Mouse (Mus musculus): ENCODE measurements around the gene Pef1. TPM values are rescaled to one million over a fixed set of nuclear protein-coding genes. Genes with fewer than 3 reads are reported as not detected.
A peak's percentile ranks its signal among the peaks of the same experiment; 100 is the strongest.

Pef1 gene
- polyA plus RNA-seq, 1 experiment from 2014 or later, result 74.3 TPM

GRCm38 (mm10) chr4:130131448-130132105 is 29.2 kb downstream of the Pef1 start:
- no peak for ATAC-seq (ENCODE audit: insufficient number of reproducible peaks, insufficient read depth, low FRiP score, low read depth)

GRCm38 (mm10) chr4:130133399-130133798 is 31.0 kb downstream of the Pef1 start:
- no peaks in the 10 kb centered on the region for H3K4me1 ChIP-seq (ENCODE audit: control insufficient read depth, insufficient read depth, low read length)
- H3K27me3 ChIP-seq (ENCODE audit: control insufficient read depth, insufficient read depth, low read length), result 0 out of 2 replicates have a peak, but pooled peaks cover 3% of the 10 kb centered on the region
- no peaks in the 10 kb centered on the region; the same call in 1 of the 2 replicates for H3K36me3 ChIP-seq (ENCODE audit: control insufficient read depth, insufficient read depth, low read length)
- 54% methylated on average over 6 of the region's 6 CpGs for WGBS
- H3K9me3 ChIP-seq (ENCODE audit: control insufficient read depth, low read depth, low read length), result no peaks in the 10 kb centered on the region
- no peak for ATAC-seq (ENCODE audit: insufficient number of reproducible peaks, insufficient read depth, low FRiP score, low read depth)
- no peak overlapping the region for H3K9ac ChIP-seq (replicated peaks; ENCODE audit: low read depth, low read length)
- no peak overlapping the region for H3K4me3 ChIP-seq (ENCODE audit: low read depth, low read length)
- no peak overlapping the region for H3K4me2 ChIP-seq (replicated peaks; ENCODE audit: low read depth, low read length)
- no peak overlapping the region for H3K27ac ChIP-seq (ENCODE audit: low read length)

More at GRCm38 (mm10) chr4:130131448-130132105, 29.2 kb downstream of the Pef1 start:
- Histone ChIP-seq H3K4me1 (ENCODE audit: control insufficient read depth, insufficient read depth, low read length) (no peaks in the 10 kb centered on the region), H3K9ac (replicated peaks; ENCODE audit: low read depth, low read length) (no peak overlapping the region), H3K4me2 (replicated peaks; ENCODE audit: low read depth, low read length) (no peak overlapping the region), H3K4me3 (ENCODE audit: low read depth, low read length) (no peak overlapping the region), H3K9me3 (ENCODE audit: control insufficient read depth, low read depth, low read length) (no peaks in the 10 kb centered on the region), H3K36me3 (ENCODE audit: control insufficient read depth, insufficient read depth, low read length) (peaks cover 18% of the 10 kb centered on the region), H3K27ac (ENCODE audit: low read length) (0 out of 2 replicates have a peak overlapping the region, but pooled peaks have one; percentile 6), H3K27me3 (ENCODE audit: control insufficient read depth, insufficient read depth, low read length) (no peaks in the 10 kb centered on the region)
- 87% methylated on average over 7 of the region's 7 CpGs for WGBS

GRCm38 (mm10) chr4:130138441-130139213 is 36.3 kb downstream of the Pef1 start:
- Histone ChIP-seq H3K4me1 (ENCODE audit: control insufficient read depth, insufficient read depth, low read length) (peaks cover 6% of the 10 kb centered on the region; the same call in 1 of the 2 replicates), H3K4me3 (ENCODE audit: low read depth, low read length) (peak overlapping the region; percentile 27), H3K27me3 (ENCODE audit: control insufficient read depth, insufficient read depth, low read length) (peaks cover 27% of the 10 kb centered on the region), H3K9ac (replicated peaks; ENCODE audit: low read depth, low read length) (no peak overlapping the region), H3K4me2 (replicated peaks; ENCODE audit: low read depth, low read length) (peak overlapping the region; percentile 60), H3K36me3 (ENCODE audit: control insufficient read depth, insufficient read depth, low read length) (no peaks in the 10 kb centered on the region), H3K9me3 (ENCODE audit: control insufficient read depth, low read depth, low read length) (no peaks in the 10 kb centered on the region), H3K27ac (ENCODE audit: low read length) (no peak overlapping the region)
- under 1% methylated on average over 50 of the region's 57 CpGs for WGBS
- ATAC-seq (ENCODE audit: insufficient number of reproducible peaks, insufficient read depth, low FRiP score, low read depth), result peak; percentile 51; the same call in 1 of the 2 replicates

- peaks cover 27% of the 10 kb centered on the region for H3K27me3 ChIP-seq (ENCODE audit: control insufficient read depth, insufficient read depth, low read length)
- ATAC-seq (ENCODE audit: insufficient number of reproducible peaks, insufficient read depth, low FRiP score, low read depth), result no peak
These were observed 36.8 kb downstream of the Pef1 start, which contains the start of gene Hcrtr1 for GRCm38 (mm10) chr4:130139214-130139492. Hcrtr1 (minus strand) TSS chr4:130139359.

GRCm38 (mm10) chr4:130140992-130141402 is 38.6 kb downstream of the Pef1 start:
- no peak overlapping the region for H3K9ac ChIP-seq (replicated peaks; ENCODE audit: low read depth, low read length)
- peaks cover 6% of the 10 kb centered on the region; the same call in 1 of the 2 replicates for H3K4me1 ChIP-seq (ENCODE audit: control insufficient read depth, insufficient read depth, low read length)
- no peak overlapping the region for H3K4me2 ChIP-seq (replicated peaks; ENCODE audit: low read depth, low read length)
- H3K27me3 ChIP-seq (ENCODE audit: control insufficient read depth, insufficient read depth, low read length), result peaks cover 27% of the 10 kb centered on the region
- H3K27ac ChIP-seq (ENCODE audit: low read length), result no peak overlapping the region
- no peaks in the 10 kb centered on the region for H3K9me3 ChIP-seq (ENCODE audit: control insufficient read depth, low read depth, low read length)
- WGBS, result 49% methylated on average over 9 of the region's 9 CpGs
- no peak for ATAC-seq (ENCODE audit: insufficient number of reproducible peaks, insufficient read depth, low FRiP score, low read depth)
- H3K4me3 ChIP-seq (ENCODE audit: low read depth, low read length), result no peak overlapping the region
- H3K36me3 ChIP-seq (ENCODE audit: control insufficient read depth, insufficient read depth, low read length), result no peaks in the 10 kb centered on the region

More at GRCm38 (mm10) chr4:130139214-130139492, 36.8 kb downstream of the Pef1 start, which contains the start of gene Hcrtr1:
- Histone ChIP-seq H3K27ac (ENCODE audit: low read length) (no peak within 1 kb of the TSS), H3K4me2 (replicated peaks; ENCODE audit: low read depth, low read length) (peak within 1 kb of the TSS; percentile 60), H3K9me3 (ENCODE audit: control insufficient read depth, low read depth, low read length) (no peaks in the 10 kb centered on the region), H3K36me3 (ENCODE audit: control insufficient read depth, insufficient read depth, low read length) (no peaks in the 10 kb centered on the region), H3K4me3 (ENCODE audit: low read depth, low read length) (peak within 1 kb of the TSS; percentile 27), H3K9ac (replicated peaks; ENCODE audit: low read depth, low read length) (no peak within 1 kb of the TSS), H3K4me1 (ENCODE audit: control insufficient read depth, insufficient read depth, low read length) (peaks cover 6% of the 10 kb centered on the region; the same call in 1 of the 2 replicates)
- WGBS, result 3% methylated on average over 15 of the region's 15 CpGs

GRCm38 (mm10) chr4:130141786-130142185 is 39.4 kb downstream of the Pef1 start:
- H3K9ac ChIP-seq (replicated peaks; ENCODE audit: low read depth, low read length), result no peak overlapping the region
- no peaks in the 10 kb centered on the region for H3K36me3 ChIP-seq (ENCODE audit: control insufficient read depth, insufficient read depth, low read length)
- H3K27me3 ChIP-seq (ENCODE audit: control insufficient read depth, insufficient read depth, low read length), result peaks cover 27% of the 10 kb centered on the region
- no peak overlapping the region for H3K4me3 ChIP-seq (ENCODE audit: low read depth, low read length)
- H3K9me3 ChIP-seq (ENCODE audit: control insufficient read depth, low read depth, low read length), result no peaks in the 10 kb centered on the region
- H3K27ac ChIP-seq (ENCODE audit: low read length), result no peak overlapping the region
- peaks cover 6% of the 10 kb centered on the region; the same call in 1 of the 2 replicates for H3K4me1 ChIP-seq (ENCODE audit: control insufficient read depth, insufficient read depth, low read length)
- no peak overlapping the region for H3K4me2 ChIP-seq (replicated peaks; ENCODE audit: low read depth, low read length)
- no peak for ATAC-seq (ENCODE audit: insufficient number of reproducible peaks, insufficient read depth, low FRiP score, low read depth)
- WGBS, result 43% methylated on average over 3 of the region's 3 CpGs

- Histone ChIP-seq H3K4me3 (ENCODE audit: low read depth, low read length) (no peak overlapping the region), H3K27ac (ENCODE audit: low read length) (no peak overlapping the region), H3K4me1 (ENCODE audit: control insufficient read depth, insufficient read depth, low read length) (no peaks in the 10 kb centered on the region), H3K27me3 (ENCODE audit: control insufficient read depth, insufficient read depth, low read length) (peaks cover 2% of the 10 kb centered on the region; the same call in 1 of the 2 replicates), H3K9me3 (ENCODE audit: control insufficient read depth, low read depth, low read length) (no peaks in the 10 kb centered on the region), H3K4me2 (replicated peaks; ENCODE audit: low read depth, low read length) (no peak overlapping the region), H3K36me3 (ENCODE audit: control insufficient read depth, insufficient read depth, low read length) (no peaks in the 10 kb centered on the region), H3K9ac (replicated peaks; ENCODE audit: low read depth, low read length) (no peak overlapping the region)
- 77% methylated on average over 10 of the region's 10 CpGs for WGBS
- no peak for ATAC-seq (ENCODE audit: insufficient number of reproducible peaks, insufficient read depth, low FRiP score, low read depth)
These were observed 46.0 kb downstream of the Pef1 start for GRCm38 (mm10) chr4:130148405-130148804.

GRCm38 (mm10) chr4:130154250-130154649 is 51.9 kb downstream of the Pef1 start:
- H3K4me3 ChIP-seq (ENCODE audit: low read depth, low read length), result no peak overlapping the region
- H3K27me3 ChIP-seq (ENCODE audit: control insufficient read depth, insufficient read depth, low read length), result peaks cover 2% of the 10 kb centered on the region; the same call in 1 of the 2 replicates
- H3K4me2 ChIP-seq (replicated peaks; ENCODE audit: low read depth, low read length), result no peak overlapping the region
- no peaks in the 10 kb centered on the region for H3K36me3 ChIP-seq (ENCODE audit: control insufficient read depth, insufficient read depth, low read length)
- H3K27ac ChIP-seq (ENCODE audit: low read length), result no peak overlapping the region
- ATAC-seq (ENCODE audit: insufficient number of reproducible peaks, insufficient read depth, low FRiP score, low read depth), result no peak
- no peaks in the 10 kb centered on the region for H3K9me3 ChIP-seq (ENCODE audit: control insufficient read depth, low read depth, low read length)
- H3K9ac ChIP-seq (replicated peaks; ENCODE audit: low read depth, low read length), result no peak overlapping the region
- no peaks in the 10 kb centered on the region for H3K4me1 ChIP-seq (ENCODE audit: control insufficient read depth, insufficient read depth, low read length)
- 74% methylated on average over 3 of the region's 3 CpGs for WGBS

All from stomach, embryonic 14.5 days (tissue).